Mouse (Mus musculus) forebrain, embryonic 12.5 days (tissue): ENCODE results near the gene Trim5. TPM values are rescaled to one million over a fixed set of nuclear protein-coding genes. Genes with fewer than 3 reads are reported as not detected.
"Not testable (repeated sequence)": the region's sequence is repeated elsewhere in the genome, so short reads cannot be mapped to it uniquely, and the experiment has no call there.

Experiments used
- ATAC-seq: fragments of 200-750 bp; cut with Nextera tagmentation; 2 replicates; pipeline ENCODE4 v1.8.0; 2017; ENCODE audit warnings: moderate TSS enrichment; ENCODE audit not compliant: low FRiP score
- H3K27ac ChIP-seq: fragments of 300-500 bp; sonication (generic); 2 replicates; pipeline ENCODE4 v1.5.1; 2016; ENCODE audit warnings: mild to moderate bottlenecking
- H3K27me3 ChIP-seq: fragments of 300-500 bp; sonication (generic); 2 replicates; pipeline ENCODE4 v1.6.1; 2016; ENCODE audit warnings: mild to moderate bottlenecking
- H3K36me3 ChIP-seq: fragments of 300-500 bp; sonication (generic); replicated peaks from 2 replicates; pipeline ENCODE4 v1.6.1; 2016; ENCODE audit warnings: mild to moderate bottlenecking
- H3K4me1 ChIP-seq: fragments of 300-500 bp; sonication (generic); 2 replicates; pipeline ENCODE4 v1.6.1; 2016
- H3K4me2 ChIP-seq: fragments of 300-500 bp; sonication (generic); 2 replicates; pipeline ENCODE4 v1.6.1; 2016; ENCODE audit warnings: mild to moderate bottlenecking, moderate library complexity
- H3K4me3 ChIP-seq: fragments of 300-500 bp; sonication (generic); replicated peaks from 2 replicates; pipeline ENCODE4 v1.5.1; 2016; ENCODE audit warnings: mild to moderate bottlenecking
- H3K9ac ChIP-seq: fragments of 300-500 bp; sonication (generic); 2 replicates; pipeline ENCODE4 v1.6.1; 2016; ENCODE audit warnings: mild to moderate bottlenecking
- H3K9me3 ChIP-seq: fragments of 300-500 bp; sonication (generic); 2 replicates; pipeline ENCODE4 v1.6.1; 2016
- WGBS: fragments of 180-500 bp; shearing (Covaris S2); methylation state at CpG from one replicate; pipeline ENCODE4 v1.1.7; 2016; 5-methylcytosine and 5-hydroxymethylcytosine counted together
- polyA plus RNA-seq: library from polyadenylated mRNA; unstranded; fragments of >200 nt; fragmentation: Nextera tagmentation; extraction: Ambion mirVana; gene quantifications from 2 replicates; pipeline ENCODE4 v1.2.1, GENCODE M21; 2016

Trim5 gene
- polyA plus RNA-seq, result 0.05 TPM in 1 of 2 replicates, not detected in the other

- not testable (repeated sequence) for H3K9me3 ChIP-seq, H3K36me3 ChIP-seq, H3K9ac ChIP-seq, H3K4me2 ChIP-seq, ATAC-seq, H3K4me3 ChIP-seq, H3K27me3 ChIP-seq, H3K27ac ChIP-seq, H3K4me1 ChIP-seq
- 47% methylated on average over 14 of the region's 14 CpGs for WGBS
Measured at GRCm38 (mm10) chr7:104287576-104288443, at the start of gene Trim5. Gene Trim5 (minus strand): TSS chr7:104288094.

- H3K9ac ChIP-seq, H3K4me1 ChIP-seq, H3K4me3 ChIP-seq, H3K27me3 ChIP-seq, H3K9me3 ChIP-seq, ATAC-seq, H3K36me3 ChIP-seq, H3K4me2 ChIP-seq, H3K27ac ChIP-seq: not testable (repeated sequence)
- 89% methylated on average over 3 of the region's 3 CpGs for WGBS
Measured at GRCm38 (mm10) chr7:104335547-104335946, 47.7 kb upstream of the Trim5 start.

GRCm38 (mm10) chr7:104329171-104329570, 41.3 kb upstream of the Trim5 start, which contains the start of gene Trim34b:
Gene Trim34b (plus strand): TSS chr7:104329471.
- ATAC-seq, H3K4me1 ChIP-seq, H3K27ac ChIP-seq, H3K27me3 ChIP-seq, H3K4me2 ChIP-seq, H3K9me3 ChIP-seq, H3K4me3 ChIP-seq, H3K9ac ChIP-seq, H3K36me3 ChIP-seq: not testable (repeated sequence)
- WGBS, result 96% methylated on average over 2 of the region's 2 CpGs

- no peaks in the 10 kb centered on the region for H3K9me3 ChIP-seq
- 89% methylated on average over 9 of the region's 9 CpGs for WGBS
- no peaks in the 10 kb centered on the region for H3K27me3 ChIP-seq
- H3K4me2 ChIP-seq, result no peak overlapping the region
- no peak overlapping the region for H3K4me3 ChIP-seq
- H3K36me3 ChIP-seq, result no peaks in the 10 kb centered on the region
- no peak for ATAC-seq
- no peaks in the 10 kb centered on the region for H3K4me1 ChIP-seq
- H3K27ac ChIP-seq, result no peak overlapping the region
- no peak overlapping the region for H3K9ac ChIP-seq
Measured at GRCm38 (mm10) chr7:104322028-104322427, 34.1 kb upstream of the Trim5 start.

- not testable (repeated sequence) for H3K4me1 ChIP-seq, H3K27ac ChIP-seq, H3K36me3 ChIP-seq, H3K9ac ChIP-seq, H3K9me3 ChIP-seq, ATAC-seq, H3K27me3 ChIP-seq
- peak within 1 kb of the TSS; percentile 38 for H3K4me2 ChIP-seq
- H3K4me3 ChIP-seq, result peak within 1 kb of the TSS; percentile 14; the same call in 1 of the 2 replicates
- WGBS, result 36% methylated on average over 4 of the region's 4 CpGs
Measured at GRCm38 (mm10) chr7:104315369-104316080, 27.6 kb upstream of the Trim5 start, which contains the start of gene Trim12a. Gene Trim12a (minus strand): TSS chr7:104315466.

GRCm38 (mm10) chr7:104314796-104315353, 27.0 kb upstream of the Trim5 start:
- Histone ChIP-seq H3K27me3 (no peaks in the 10 kb centered on the region), H3K9ac (no peak overlapping the region), H3K9me3 (no peaks in the 10 kb centered on the region), H3K27ac (no peak overlapping the region), H3K4me3 (peak overlapping the region; percentile 14; the same call in 1 of the 2 replicates), H3K4me1 (no peaks in the 10 kb centered on the region), H3K36me3 (no peaks in the 10 kb centered on the region), H3K4me2 (peak overlapping the region; percentile 38)
- ATAC-seq, result peak; percentile 39; the same call in 1 of the 2 replicates
- WGBS, result 15% methylated on average over 15 of the region's 15 CpGs

GRCm38 (mm10) chr7:104291638-104292400, 3.9 kb upstream of the Trim5 start:
- no peak for ATAC-seq
- Histone ChIP-seq H3K4me1 (no peaks in the 10 kb centered on the region), H3K4me3 (no peak overlapping the region), H3K9me3 (no peaks in the 10 kb centered on the region), H3K27ac (no peak overlapping the region), H3K9ac (no peak overlapping the region), H3K27me3 (no peaks in the 10 kb centered on the region), H3K36me3 (no peaks in the 10 kb centered on the region), H3K4me2 (no peak overlapping the region)
- 84% methylated on average over 5 of the region's 5 CpGs for WGBS

- Histone ChIP-seq H3K27ac (no peak overlapping the region), H3K27me3 (no peaks in the 10 kb centered on the region), H3K4me3 (no peak overlapping the region), H3K4me2 (no peak overlapping the region), H3K4me1 (no peaks in the 10 kb centered on the region), H3K36me3 (no peaks in the 10 kb centered on the region), H3K9ac (no peak overlapping the region), H3K9me3 (no peaks in the 10 kb centered on the region)
- 92% methylated on average over 1 of the region's 1 CpGs for WGBS
- no peak for ATAC-seq
Measured at GRCm38 (mm10) chr7:104290641-104291040, 2.7 kb upstream of the Trim5 start.

GRCm38 (mm10) chr7:104279361-104279760, 8.5 kb downstream of the Trim5 start:
- H3K36me3 ChIP-seq, H3K27ac ChIP-seq, H3K27me3 ChIP-seq, ATAC-seq, H3K9ac ChIP-seq, H3K4me3 ChIP-seq, H3K4me1 ChIP-seq, H3K4me2 ChIP-seq, H3K9me3 ChIP-seq: not testable (repeated sequence)
- WGBS, result 73% methylated on average over 3 of the region's 3 CpGs

GRCm38 (mm10) chr7:104265335-104265734, 22.6 kb downstream of the Trim5 start:
- not testable (repeated sequence) for H3K4me1 ChIP-seq, H3K9ac ChIP-seq, H3K9me3 ChIP-seq, ATAC-seq, H3K36me3 ChIP-seq, H3K27me3 ChIP-seq, H3K27ac ChIP-seq, H3K4me2 ChIP-seq, H3K4me3 ChIP-seq
- 90% methylated on average over 5 of the region's 5 CpGs for WGBS

- not testable (repeated sequence) for H3K4me1 ChIP-seq, H3K9ac ChIP-seq, H3K27me3 ChIP-seq, H3K4me3 ChIP-seq, H3K27ac ChIP-seq, H3K9me3 ChIP-seq, H3K36me3 ChIP-seq, H3K4me2 ChIP-seq, ATAC-seq
- WGBS, result 93% methylated on average over 4 of the region's 4 CpGs
Measured at GRCm38 (mm10) chr7:104260380-104260779, 27.5 kb downstream of the Trim5 start.
